Mouse (Mus musculus): ENCODE measurements around the gene Prnd.

- TF ChIP-seq POLR2A (IDR thresholded peaks at IDR 0.05; ENCODE audit: insufficient read depth, low read length) (no peak), CTCF (IDR thresholded peaks at IDR 0.05; ENCODE audit: low read depth, low read length) (no peak)
Measured at GRCm38 (mm10) chr2:131905025-131905424, 45.6 kb upstream of the Prnd start.

Measured in ES-Bruce4 (cell line).